In genomic region chr3:19894630-19895578, GRCm38 (mm10) we compare ENCODE assay signal across 8 mouse cellular contexts.
DNase-seq lines count a peak whose midpoint lies in the region; ATAC-seq lines count a peak whose summit lies in the region.

No protein-coding gene starts in this region.

- DNase-seq in adipocyte (ENCODE audit: low spot score): peak; percentile 96
- DNase-seq in embryo, embryonic 10 days (ENCODE audit: low spot score): peak; percentile 97
- DNase-seq in gastrocnemius, postnatal 10 days: peak; percentile 94
- peak; percentile 94 for DNase-seq in induced T-regulatory cell, adult 2 months (ENCODE audit: low read depth)
- peak; percentile 91 to 98 for DNase-seq in left cerebral cortex, adult 9 months (ENCODE audit: low spot score in 2 of 2)
- DNase-seq in right cerebral cortex, postnatal 14 days: peak; percentile 97
- DNase-seq in urinary bladder, postnatal 36 days (ENCODE audit: low spot score in 2 of 2): peak; percentile 91 to 96

- ATAC-seq in megakaryocyte progenitor cell, adult 5-6 weeks (replicated peaks; ENCODE audit: poor library complexity): peak; percentile 96

Comparison
In these comparisons a context has a peak if more than half of its experiments do, and no peak if none do; other contexts are left out.
1. Peak in every context shown above with its lines: DNase-seq and ATAC-seq.